Mouse (Mus musculus): ENCODE results near the gene Myh11.
A peak's percentile ranks its signal among the peaks of the same experiment; 100 is the strongest.

Gene Myh11

DNA sequence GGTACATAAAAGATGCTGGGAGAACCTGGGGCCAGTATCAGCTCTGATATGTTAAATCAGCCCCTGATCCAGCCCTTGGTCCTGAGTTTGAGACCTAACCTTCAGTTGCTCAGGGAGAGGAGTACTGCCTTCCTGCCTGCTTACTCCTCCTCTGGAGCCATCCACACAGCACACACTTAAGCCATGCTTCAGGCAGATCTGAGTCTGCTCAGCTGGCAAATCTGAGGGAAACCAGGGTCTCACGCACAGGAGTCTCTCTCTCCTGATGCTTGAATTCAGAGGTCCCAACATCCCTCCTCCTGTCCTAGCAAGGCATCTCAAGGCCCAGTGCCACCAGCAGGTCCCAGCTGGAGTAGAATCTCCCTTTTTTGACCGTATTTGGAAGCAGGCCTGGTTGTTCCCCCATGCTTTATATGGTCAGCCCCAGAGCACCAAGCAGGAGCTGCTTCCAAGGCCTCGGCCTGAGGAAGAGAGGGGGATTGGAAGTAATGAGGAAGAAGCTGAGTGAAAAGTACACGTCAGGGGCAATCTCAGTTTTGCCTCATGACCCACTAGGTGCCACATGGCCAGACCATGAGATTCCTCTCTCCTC is 18.7 kb downstream of the Myh11 start:
- DNase-seq (ENCODE audit: low read depth in 2 of 2, low spot score in 2 of 2): no peak

DNA sequence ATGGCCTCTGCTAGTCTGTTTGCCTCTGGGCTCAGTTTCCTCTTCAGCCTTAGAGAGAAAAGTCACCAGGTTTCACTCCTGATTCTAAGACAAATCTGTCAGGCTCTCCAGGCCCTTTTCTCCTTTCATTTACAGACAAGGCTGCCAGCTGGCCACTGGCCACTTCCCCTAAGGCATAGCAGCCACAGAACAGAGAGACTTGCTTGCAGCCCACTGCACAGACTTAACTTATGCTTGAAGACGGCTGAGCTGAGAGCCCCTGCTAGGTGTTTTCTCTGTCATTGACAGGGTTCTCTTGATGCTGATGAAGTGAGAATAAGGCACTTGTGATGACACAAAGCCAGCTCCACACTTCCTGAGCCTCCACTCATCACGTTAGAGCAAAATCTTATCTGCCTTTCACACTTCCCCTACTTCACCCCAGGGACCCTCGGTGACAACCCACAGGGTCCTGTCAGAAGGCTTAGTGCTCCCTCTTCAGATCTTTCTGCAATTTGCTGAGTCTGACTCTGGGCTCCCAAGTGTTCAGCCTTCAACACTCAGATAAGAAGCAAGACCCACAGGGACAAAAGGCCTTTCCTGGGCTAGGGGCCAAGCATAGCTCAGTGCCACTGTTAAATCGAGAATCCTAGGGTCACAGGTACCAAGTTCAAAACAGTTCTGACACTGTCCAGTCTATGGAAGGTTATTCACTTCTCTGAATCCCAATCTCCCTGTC is 25.8 kb downstream of the Myh11 start:
- DNase-seq (ENCODE audit: low read depth in 2 of 2, low spot score in 2 of 2): no peak

DNA sequence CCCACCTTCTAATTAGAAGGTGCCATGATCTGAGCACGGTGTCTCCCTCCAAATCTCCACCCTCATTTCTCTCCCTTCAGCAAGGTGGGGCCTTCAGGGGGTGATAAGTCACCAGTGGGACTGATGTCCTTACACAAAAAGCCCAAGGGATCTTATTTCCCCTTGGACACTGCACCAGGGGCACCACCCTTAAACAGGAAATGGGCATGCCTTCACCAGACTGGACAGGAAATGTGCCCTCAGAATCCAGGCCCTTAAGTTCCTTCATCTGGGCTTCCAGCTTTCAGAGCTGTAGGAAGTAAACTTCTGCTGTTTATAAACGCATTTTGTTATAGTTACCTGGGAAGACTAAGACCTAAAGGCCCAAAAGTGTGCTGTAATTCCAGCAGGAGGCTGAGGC is 26.7 kb downstream of the Myh11 start:
- DNase-seq (ENCODE audit: low read depth in 2 of 2, low spot score in 2 of 2): no peak

DNA sequence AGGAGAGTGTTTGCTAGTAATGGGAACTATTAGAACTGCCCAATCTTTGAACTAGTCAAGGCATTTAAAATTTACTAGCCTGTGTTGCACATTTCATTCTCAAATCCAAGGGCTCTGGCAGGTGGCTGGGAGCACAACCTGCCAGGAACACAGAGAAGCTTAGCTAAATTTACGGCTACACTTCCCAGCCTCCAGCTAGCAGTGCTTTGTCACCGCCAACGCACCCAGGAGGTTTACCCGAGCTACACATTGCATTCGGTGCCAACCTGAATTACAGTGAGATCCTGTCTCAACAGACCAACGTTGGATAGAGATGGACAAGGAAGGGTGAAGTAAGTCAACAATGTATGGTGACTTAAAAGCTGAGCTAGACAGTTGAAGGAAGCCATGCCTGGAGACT is 27.9 kb downstream of the Myh11 start:
- DNase-seq (ENCODE audit: low read depth in 2 of 2, low spot score in 2 of 2): no peak

DNA sequence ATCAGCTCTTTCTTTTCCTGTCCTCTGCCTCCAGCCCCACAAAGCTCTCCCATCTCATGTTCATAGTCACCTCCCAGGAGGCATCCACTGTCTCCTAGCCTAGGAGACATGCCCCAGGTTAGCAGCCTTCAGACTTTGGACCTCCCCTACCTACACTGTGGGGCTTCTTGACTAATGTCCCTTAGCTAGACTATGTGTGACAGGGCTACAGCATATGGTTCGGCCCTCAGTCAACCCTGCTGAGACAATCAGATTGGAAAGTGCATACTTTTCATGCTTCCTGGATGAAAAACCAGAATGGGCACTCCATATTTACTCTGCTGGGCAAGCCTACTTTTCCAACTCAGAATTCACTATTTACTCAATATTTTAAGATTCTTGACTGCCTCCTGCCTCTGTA is 28.8 kb downstream of the Myh11 start:
- DNase-seq (ENCODE audit: low read depth in 2 of 2, low spot score in 2 of 2): no peak

DNA sequence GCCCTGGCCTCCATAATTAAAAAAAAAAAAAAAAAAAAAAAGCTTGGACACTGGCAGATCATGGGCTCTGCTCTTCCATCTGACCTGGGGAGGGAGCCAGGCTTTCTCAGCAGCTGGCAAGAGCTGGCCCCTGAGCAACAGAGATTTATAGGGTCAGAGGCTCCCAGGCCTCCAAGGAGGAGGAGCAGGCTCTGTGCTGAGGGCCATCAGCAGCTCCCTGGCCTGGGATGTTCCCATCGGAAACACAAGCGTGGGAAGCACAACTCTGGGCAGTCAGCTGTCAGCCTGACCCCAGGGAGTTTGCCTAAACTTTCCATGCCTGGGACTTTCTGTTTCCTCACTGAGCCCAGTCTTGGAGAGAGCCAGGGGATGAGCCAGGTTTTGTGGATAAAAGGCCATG is 32.3 kb downstream of the Myh11 start:
- no peak for DNase-seq (ENCODE audit: low read depth in 2 of 2, low spot score in 2 of 2)

DNA sequence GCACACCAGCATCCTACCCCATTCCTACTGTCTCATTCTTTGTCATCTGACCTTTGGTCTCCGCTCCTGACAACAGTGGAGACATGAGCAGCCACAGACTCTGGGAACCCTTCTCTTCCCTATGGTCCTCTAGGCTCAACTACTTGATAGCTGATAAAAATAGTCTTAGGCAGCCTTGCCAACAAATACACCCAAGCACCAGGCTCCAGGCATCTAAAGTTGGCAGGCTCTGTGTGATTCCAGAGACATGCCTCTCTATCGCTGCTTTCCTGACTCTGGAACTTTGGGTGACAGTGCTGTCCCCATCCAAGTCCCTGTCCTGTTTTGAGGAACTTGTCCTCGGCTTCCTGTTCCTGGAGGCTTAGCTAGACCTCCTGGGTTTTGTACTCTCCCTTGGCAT is 37.6 kb downstream of the Myh11 start:
- no peak for DNase-seq (ENCODE audit: low read depth in 2 of 2, low spot score in 2 of 2)

DNA sequence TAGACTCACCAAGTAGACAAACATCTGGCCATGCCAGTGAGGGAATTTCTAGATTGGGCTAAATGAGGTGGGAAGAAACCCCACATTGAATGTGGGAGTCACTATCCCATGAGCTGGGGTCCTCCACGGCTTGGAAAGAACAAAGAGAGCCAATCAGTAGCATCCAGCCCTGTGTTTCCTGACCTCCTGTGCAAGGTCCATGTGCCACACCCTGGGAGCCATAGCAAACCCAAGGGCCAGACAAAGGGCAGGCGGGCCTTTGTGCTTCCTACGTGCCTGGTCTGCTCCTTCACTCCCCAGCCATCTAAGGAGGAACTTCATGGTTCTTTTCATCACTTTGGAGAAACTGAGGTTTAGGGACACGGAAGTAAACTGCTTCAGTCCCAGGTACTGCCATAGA is 38.3 kb downstream of the Myh11 start:
- no peak for DNase-seq (ENCODE audit: low read depth in 2 of 2, low spot score in 2 of 2)

DNA sequence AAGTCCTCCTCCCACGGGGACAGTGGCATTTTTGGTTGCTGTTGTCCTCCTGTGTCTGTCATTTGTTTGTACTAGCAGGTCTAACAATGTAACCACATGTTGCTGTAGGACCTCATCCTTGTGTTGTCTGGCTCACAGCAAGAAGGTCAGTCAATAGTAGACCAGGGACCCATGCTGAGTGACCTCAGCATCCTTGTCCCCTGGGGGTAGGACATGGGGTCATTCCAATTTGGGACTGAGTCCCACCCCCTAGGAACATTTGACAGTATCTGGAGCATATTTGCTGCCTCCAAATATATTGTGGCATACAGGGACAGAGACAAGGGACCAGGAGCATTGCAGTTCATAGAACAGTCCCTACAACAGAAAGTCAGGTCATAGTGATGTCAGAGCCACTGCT is 41.3 kb downstream of the Myh11 start:
- no peak for DNase-seq (ENCODE audit: low read depth in 2 of 2, low spot score in 2 of 2)

DNA sequence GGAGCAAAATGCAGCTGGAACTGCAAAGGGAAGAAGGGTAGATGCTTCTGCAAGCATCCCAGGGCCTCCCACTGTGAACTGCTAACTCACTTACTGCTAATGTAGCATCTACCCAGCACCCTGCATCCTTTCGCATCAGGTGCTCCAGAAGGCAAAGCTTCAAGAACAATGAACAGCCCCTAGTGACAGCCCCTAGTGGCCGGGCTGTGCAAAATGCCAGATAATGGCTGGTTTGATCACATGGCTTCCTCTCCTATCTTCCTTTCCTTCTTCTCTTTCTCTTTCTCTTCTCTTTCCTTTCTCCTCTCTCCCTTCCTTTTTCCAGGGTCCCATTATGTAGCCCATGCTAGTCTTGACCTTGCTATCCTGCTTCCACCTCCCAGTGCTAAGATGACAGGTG is 48.6 kb downstream of the Myh11 start:
- DNase-seq (ENCODE audit: low read depth in 2 of 2, low spot score in 2 of 2): no peak

DNA sequence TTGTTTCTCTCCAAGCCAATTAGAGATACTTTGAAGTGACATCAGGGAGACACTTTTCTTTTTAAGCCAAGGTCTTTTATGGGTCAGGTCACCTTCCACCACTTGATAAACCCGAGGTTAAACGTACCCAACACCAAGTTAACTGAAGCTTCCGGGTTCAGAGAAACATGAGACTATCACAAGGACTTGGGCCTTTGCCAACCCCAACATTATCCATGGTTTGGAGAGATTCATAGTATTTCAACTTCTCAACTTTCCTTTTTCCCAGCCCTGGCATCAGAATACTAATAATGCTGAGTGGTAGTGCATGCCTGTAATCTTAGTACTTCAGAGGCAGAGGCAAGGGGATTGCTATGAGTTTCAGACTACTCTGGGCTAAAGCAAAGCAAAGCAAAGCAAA is 49.1 kb downstream of the Myh11 start:
- no peak for DNase-seq (ENCODE audit: low read depth in 2 of 2, low spot score in 2 of 2)

DNA sequence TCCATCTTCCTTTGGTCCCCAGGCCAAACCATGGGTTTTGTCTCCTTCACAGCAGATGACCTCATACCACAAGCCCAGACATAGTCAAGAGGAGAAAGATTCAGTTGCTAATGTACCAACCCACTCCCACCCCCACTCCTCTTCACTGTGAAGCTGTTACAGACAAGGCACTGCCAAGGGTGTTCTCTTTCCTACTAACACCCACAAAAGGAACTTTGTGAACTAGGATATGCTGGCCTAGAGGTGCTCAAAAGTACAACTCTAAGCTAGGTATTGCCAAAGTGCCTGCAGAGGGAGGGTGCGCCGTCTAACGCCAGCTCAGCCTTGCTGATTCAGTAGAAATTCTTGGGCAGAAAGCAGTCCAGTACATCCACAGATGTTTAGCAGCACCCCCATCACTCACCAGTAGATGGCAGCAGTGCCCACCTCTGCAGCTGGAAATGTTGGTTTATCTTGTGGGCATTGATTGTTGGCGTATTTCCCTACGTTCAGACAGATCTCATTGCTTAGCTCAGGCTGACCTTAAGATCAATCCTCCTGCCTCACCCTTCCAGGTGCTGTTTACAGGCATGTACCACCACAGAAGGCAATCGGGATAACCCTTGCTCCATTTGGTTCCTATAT is 54.0 kb downstream of the Myh11 start:
- peak; percentile 21 to 59 for DNase-seq (ENCODE audit: low read depth in 2 of 2, low spot score in 2 of 2)

DNA sequence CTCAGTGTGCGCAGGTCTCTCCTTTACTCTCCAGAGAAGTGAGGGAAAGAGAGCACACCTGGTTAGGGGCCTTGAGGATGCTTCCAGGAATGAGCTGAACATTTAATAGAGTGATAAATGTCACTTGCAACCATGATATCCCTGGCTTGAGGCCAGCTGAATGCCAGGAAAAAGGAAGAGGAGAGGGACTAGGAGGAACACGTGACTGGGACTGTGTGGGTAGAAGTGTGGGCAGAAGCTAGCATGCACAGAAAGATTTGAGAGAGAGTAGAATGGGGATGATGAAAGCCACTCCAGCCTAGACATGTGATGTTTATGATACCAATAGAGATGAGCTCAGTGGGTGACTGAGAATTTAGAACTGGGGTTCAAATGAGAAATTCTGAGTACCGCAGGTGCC is 76.0 kb downstream of the Myh11 start:
- DNase-seq (ENCODE audit: low read depth in 2 of 2, low spot score in 2 of 2): no peak

DNA sequence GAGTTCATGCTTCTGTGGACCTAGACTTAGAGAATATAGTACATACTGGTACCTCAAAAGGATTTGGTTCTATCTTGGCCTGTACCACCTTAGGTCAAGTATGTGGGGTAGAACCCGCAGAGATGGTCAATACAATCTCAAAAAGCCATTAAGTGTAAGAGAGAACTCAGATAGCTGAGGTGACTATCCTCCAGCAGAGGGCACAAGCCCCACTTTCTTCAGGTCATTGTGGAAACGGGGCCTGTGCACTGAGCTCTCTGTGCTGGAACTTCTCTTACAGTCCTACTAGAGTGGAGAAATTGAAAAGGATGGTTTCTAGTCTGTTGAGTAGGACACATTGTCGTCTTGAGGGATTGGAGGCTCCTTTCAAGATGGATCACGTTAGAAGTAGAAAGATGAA is 92.4 kb downstream of the Myh11 start:
- DNase-seq (ENCODE audit: low read depth in 2 of 2, low spot score in 2 of 2): no peak

DNA sequence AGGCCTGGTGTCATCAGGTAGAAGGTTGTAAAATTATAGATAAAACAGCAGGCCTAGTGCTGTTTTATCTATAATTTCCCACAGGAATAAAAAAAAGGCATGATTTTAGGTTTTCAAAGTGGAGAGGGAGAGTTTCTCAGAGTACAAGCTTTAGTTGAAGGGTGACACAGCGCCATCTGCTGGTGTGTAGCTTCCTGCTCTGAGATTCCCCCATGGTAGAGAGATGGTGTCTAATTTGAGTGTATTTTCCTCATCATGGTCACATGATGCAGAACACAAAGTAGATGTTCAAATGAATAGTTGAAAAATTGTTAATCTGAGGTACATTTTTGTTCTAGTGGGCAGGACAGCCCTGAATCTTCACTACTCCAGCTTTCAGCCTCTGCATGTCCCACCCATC is 95.7 kb downstream of the Myh11 start:
- DNase-seq (ENCODE audit: low read depth in 2 of 2, low spot score in 2 of 2): peak; percentile 20 to 39

DNA sequence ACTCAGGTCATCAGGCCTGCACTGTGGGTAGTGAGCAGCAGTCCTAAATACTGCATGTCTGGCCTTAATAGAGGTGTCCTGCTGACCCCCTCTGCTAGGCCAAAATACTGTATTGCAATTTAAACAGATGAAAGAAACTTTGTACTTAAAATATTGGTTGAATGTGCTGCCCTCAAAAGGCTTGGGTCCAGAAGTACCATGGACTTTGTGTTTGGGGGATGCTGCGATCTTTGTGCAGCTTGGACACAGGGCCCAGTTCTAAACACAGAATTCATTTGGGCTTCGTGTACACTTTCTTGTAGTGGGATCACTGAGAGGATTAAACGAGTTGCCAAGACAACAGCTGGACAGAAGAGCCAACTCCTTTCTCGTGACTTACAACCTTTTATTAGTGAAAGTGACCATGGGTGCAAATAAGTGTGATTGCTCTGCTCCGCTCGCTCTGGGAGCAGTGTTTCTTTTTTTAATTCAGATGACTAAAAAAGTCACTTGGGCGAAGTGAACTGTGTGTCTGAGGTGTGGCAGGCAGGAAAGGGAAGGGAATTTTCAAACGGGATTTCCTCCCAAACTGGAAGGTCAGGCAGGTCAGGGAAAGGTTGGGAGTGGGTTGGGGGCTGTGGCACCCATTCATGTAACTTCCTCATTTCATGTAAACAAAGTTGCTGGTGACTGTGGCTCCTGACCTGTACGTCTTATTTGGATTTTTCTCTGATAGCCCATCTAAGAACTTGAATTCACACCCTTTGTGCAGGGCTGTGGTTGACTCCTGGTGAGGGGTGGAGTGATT is 96.8 kb downstream of the Myh11 start:
- no peak for DNase-seq (ENCODE audit: low read depth in 2 of 2, low spot score in 2 of 2)

DNA sequence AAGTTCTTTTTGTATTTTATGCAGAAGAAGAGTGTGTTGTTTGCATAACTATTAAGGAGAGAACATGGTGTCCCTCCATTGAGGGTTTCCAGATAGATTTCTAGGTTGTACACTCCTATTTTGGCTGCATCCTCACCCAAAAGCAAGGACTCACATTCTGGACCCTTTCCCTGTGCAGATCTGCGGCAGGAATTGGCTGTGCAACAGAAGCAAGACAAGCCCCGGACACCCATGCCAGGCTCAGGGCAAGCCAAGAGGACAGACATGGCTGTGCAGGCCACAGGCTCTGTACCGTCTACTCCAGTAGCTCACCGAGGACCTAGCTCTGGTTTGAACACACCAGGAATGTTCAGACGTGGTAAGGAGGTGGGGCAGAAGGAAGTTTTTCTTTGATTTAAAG is 105.7 kb downstream of the Myh11 start:
- DNase-seq (ENCODE audit: low read depth in 2 of 2, low spot score in 2 of 2): no peak

DNA sequence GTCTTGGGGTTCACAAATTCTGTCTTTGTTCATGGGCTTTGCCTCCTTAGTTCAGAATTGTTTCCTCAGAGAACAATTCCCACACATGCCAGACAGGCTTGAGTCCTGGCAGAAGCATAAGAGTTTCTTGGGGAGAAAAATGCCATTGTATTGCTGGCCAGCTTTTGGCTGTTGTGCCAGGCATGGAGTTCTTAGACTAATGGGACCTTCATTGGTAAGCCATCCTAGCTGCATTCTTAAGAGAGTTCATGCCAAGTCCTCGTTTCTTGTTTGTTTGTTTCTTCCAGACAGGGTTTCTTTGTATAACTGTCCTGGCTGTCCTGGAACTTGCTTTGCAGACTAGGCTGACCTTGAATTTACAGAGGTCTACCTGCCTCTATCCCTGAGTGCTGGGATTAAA is 107.3 kb downstream of the Myh11 start:
- DNase-seq (ENCODE audit: low read depth in 2 of 2, low spot score in 2 of 2): no peak

DNA sequence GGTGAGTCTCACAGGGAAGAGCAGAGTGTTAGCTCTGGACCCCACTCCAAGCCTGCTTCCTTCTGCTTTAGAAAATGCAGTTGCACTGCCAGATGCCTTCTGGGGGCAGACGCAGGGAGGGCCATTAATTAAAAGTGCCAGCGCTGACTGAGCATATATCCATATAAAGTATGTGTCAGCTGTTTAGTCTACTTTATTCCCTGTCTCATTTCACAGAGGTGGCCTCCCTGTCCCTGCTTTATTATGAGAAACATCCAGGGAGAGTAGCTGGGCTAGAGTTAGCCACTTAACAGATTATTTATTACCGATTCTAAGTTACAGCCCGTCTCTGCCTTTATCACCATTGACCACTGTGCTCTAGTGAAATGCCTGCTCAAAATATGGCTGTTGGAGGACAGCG is 108.8 kb downstream of the Myh11 start:
- DNase-seq (ENCODE audit: low read depth in 2 of 2, low spot score in 2 of 2): no peak

DNA sequence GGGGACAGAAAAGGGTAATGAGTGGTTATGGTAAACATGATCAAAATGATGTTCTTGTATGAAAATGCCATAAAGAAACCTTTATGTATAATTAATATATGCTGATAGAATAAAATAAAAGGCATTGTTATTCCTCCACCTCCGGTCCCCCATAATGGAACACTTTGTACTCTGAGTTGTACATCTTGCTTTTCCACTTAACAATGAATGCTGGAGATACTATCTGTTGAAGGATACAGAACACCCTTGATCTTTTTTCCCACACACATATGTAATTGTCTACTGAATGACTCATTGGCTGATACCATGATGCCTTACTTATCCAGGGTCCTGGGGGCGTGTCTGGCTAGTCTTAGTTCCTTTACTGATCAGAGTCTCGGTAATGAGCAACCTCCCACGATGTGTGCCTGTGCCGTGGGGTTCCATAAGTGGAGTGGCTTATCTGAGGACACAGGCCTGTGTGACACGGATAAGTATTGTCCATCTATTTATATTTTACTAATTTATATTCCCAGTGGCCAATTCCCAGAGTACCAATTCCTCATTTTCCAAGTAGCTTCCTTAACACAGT is 110.9 kb downstream of the Myh11 start:
- no peak for DNase-seq (ENCODE audit: low read depth in 2 of 2, low spot score in 2 of 2)

DNA sequence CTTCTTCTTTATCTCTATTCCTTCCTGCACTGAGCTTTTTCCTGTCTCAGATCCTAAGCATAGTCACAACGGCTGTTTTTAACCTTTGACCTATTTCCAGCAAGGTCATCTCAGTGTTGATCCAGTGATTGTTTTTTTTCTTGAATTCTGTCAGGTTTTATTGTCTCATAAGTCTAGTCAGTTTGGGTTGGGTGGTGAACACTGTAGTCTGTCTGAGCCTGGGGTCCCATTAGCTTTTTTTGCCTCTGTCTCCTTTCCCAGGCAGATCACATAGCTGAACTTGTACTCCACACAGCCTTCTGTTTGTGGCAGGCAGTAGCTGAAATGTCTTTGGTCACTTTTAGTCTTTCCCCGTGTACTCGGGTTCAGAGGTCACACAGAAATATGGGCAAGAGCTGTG is 113.1 kb downstream of the Myh11 start:
- DNase-seq (ENCODE audit: low read depth in 2 of 2, low spot score in 2 of 2): no peak

DNA sequence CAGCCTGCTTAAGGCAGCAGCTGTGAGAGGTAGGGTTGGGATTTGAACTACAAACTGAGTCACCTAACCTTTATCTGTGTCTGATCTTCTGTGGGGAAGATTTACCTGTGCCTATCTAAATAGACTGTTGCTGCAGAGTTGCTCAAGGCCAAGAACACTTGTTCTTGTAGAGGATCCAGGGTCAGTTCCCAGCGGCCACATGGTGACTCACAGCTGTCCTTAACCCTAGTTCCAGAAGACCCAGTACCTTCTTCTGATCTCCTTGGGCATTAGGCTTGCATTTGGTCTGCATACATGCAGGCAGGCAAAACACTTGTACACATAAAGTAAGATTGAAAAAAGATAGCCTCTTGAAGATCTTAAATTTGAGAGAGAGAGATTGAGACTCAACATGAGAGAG is 121.5 kb downstream of the Myh11 start:
- DNase-seq (ENCODE audit: low read depth in 2 of 2, low spot score in 2 of 2): no peak
